Mouse (Mus musculus) lung, postnatal 0 days (tissue): ENCODE results near the gene Ccdc148. TPM values are rescaled to one million over a fixed set of nuclear protein-coding genes. Genes with fewer than 3 reads are reported as not detected.

Source experiments
- ATAC-seq: fragments of 200-750 bp; cut with Nextera tagmentation; 2 replicates; pipeline ENCODE4 v1.8.0; 2017; ENCODE audit warnings: moderate library complexity
- DNase-seq: peaks from one replicate; pipeline ENCODE4 v3.0.0-alpha.2; 2016; ENCODE audit warnings: low spot score
- H3K27ac ChIP-seq: fragments of 300-500 bp; sonication (generic); 2 replicates; pipeline ENCODE4 v1.5.1; 2014; ENCODE audit warnings: antibody characterized with exemption, mild to moderate bottlenecking, low read length, mixed read lengths
- H3K27me3 ChIP-seq: fragments of 300-500 bp; sonication (generic); replicated peaks from 2 replicates; pipeline ENCODE4 v1.6.1; 2014; ENCODE audit warnings: low read length, mixed read lengths; ENCODE audit not compliant: insufficient read depth
- H3K36me3 ChIP-seq: fragments of 300-500 bp; sonication (generic); 2 replicates; pipeline ENCODE4 v1.6.1; 2014; ENCODE audit warnings: low read length, mixed read lengths; ENCODE audit not compliant: insufficient read depth
- H3K4me1 ChIP-seq: fragments of 300-500 bp; sonication (generic); 2 replicates; pipeline ENCODE4 v1.6.1; 2014; ENCODE audit warnings: antibody characterized with exemption, low read depth, low read length, mixed read lengths; ENCODE audit not compliant: insufficient read depth
- H3K4me2 ChIP-seq: fragments of 300-500 bp; sonication (generic); replicated peaks from 2 replicates; pipeline ENCODE4 v1.6.1; 2014; ENCODE audit warnings: low read depth, mild to moderate bottlenecking, low read length, moderate library complexity, mixed read lengths
- H3K4me3 ChIP-seq: fragments of 300-500 bp; sonication (generic); 2 replicates; pipeline ENCODE4 v1.5.1; 2014; ENCODE audit warnings: low read depth, low read length
- H3K9ac ChIP-seq: fragments of 300-500 bp; sonication (generic); replicated peaks from 2 replicates; pipeline ENCODE4 v1.6.1; 2014; ENCODE audit warnings: low read depth, mild to moderate bottlenecking
- H3K9me3 ChIP-seq: fragments of 300-500 bp; sonication (generic); 2 replicates; pipeline ENCODE4 v1.6.1; 2016; ENCODE audit warnings: low read length, mixed read lengths
- CTCF ChIP-seq: IDR thresholded peaks from 2 replicates; pipeline ENCODE4 v1.5.1; 2016; ENCODE audit warnings: antibody characterized with exemption, mild to moderate bottlenecking
- EP300 ChIP-seq: IDR thresholded peaks from 2 replicates; pipeline ENCODE4 v1.6.1; 2016; ENCODE audit warnings: antibody characterized with exemption, mild to moderate bottlenecking, control low read depth
- WGBS: fragments of 180-500 bp; shearing (Covaris S2); extraction: QIAGEN DNeasy Blood & Tissue Kit; methylation state at CpG from one replicate; pipeline ENCODE4 v1.1.7; 2014; 5-methylcytosine and 5-hydroxymethylcytosine counted together
- polyA plus RNA-seq: library from polyadenylated mRNA; unstranded; fragments of >200 nt; fragmentation: Nextera tagmentation; extraction: Ambion mirVana; gene quantifications from 2 replicates; pipeline ENCODE4 v1.2.1, GENCODE M21; 2015

The Ccdc148 gene
- polyA plus RNA-seq, 1 experiment from 2014 or later = 0.68 TPM

DNA sequence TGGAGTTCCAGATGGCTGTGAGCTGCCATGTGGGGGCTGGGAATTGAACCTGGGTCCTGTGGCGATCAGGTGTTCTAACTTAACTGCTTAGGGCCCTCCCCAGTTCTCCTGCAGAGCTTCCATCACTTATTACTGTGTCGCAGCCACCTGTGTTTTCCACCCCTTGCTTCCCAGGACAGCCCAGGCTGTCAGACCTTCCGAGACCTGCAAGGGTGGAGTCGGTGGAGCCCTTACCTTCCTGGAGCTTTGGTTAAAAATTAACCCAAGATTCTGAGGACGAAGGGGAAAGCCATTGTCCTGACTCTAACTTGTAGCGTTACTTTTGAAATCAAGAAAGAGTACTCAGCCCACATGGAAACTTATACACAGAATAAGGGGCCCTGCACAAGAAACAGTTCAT, 15.4 kb upstream of the Ccdc148 start:
- Histone ChIP-seq H3K27ac (no peak overlapping the region), H3K4me1 (peaks cover 12% of the 10 kb centered on the region; the same call in 1 of the 2 replicates), H3K9me3 (no peaks in the 10 kb centered on the region), H3K4me2 (no peak overlapping the region), H3K36me3 (no peaks in the 10 kb centered on the region), H3K27me3 (no peaks in the 10 kb centered on the region), H3K4me3 (no peak overlapping the region), H3K9ac (no peak overlapping the region)
- ATAC-seq (peak; percentile 37), DNase-seq (peak; percentile 41)
- no peak for TF ChIP-seq CTCF
- no peak for TF ChIP-seq EP300
- WGBS = 59% methylated on average over 6 of the region's 6 CpGs

DNA sequence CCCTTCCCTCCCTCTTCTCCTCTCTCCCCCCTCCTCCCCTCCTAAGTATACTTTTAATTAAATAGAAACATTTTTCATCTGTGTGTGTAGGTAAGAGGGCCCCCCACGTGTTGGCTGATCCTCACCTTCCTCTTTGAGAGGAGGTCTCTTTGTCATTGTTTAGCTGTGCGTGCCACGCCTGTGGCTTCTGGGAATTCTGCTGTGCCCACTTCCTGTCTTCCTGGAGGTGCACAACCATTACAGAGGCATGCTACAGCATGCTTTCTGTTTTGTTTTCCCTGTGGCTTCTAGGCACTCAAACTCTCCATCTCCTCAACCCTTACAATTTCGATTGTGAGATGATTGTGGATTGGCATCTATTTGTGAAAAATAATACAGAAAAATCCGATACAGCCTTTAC, 11.1 kb upstream of the Ccdc148 start:
- H3K36me3 ChIP-seq = no peaks in the 10 kb centered on the region
- H3K4me3 ChIP-seq = no peak overlapping the region
- no peak overlapping the region for H3K4me2 ChIP-seq
- TF ChIP-seq EP300 (peak; percentile 91), CTCF (no peak)
- DNase-seq (peak; percentile 43), ATAC-seq (peak; percentile 64)
- H3K9ac ChIP-seq = no peak overlapping the region
- H3K27ac ChIP-seq = peak overlapping the region; percentile 52
- H3K9me3 ChIP-seq = no peaks in the 10 kb centered on the region
- 45% methylated on average over 5 of the region's 5 CpGs for WGBS
- H3K4me1 ChIP-seq = no peaks in the 10 kb centered on the region
- H3K27me3 ChIP-seq = no peaks in the 10 kb centered on the region

DNA sequence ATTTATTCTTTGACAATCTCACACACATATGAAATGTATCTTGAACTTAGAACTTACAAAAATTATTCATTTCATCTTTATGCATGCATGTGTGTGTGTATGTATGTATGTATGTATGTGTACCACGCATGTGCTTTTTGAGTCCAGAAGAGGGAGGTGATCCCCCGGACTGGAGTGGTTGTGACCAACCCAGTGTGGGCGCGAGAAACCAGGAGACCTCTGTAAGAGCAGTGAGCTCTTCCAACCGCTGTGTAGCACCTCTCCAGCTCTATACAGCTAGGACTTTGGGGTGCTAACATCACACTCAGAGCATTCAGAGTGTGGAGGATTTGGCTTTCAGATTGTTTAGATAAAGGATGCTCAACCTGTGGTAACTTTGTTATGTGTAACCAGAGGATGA, 10.1 kb upstream of the Ccdc148 start:
- ATAC-seq (no peak), DNase-seq (no peak)
- H3K36me3 ChIP-seq = no peaks in the 10 kb centered on the region
- H3K4me1 ChIP-seq = no peaks in the 10 kb centered on the region
- TF ChIP-seq EP300 (no peak), CTCF (no peak)
- H3K9me3 ChIP-seq = no peaks in the 10 kb centered on the region
- 0 out of 2 replicates have a peak overlapping the region, but pooled peaks have one; percentile 11 for H3K27ac ChIP-seq
- H3K4me3 ChIP-seq = no peak overlapping the region
- no peak overlapping the region; the same call in 1 of the 2 replicates for H3K4me2 ChIP-seq
- no peak overlapping the region for H3K9ac ChIP-seq
- 59% methylated on average over 5 of the region's 5 CpGs for WGBS
- H3K27me3 ChIP-seq = no peaks in the 10 kb centered on the region

GRCm38 (mm10) chr2:59170208-59170589, 9.7 kb upstream of the Ccdc148 start:
- H3K9me3 ChIP-seq = no peaks in the 10 kb centered on the region
- no peaks in the 10 kb centered on the region for H3K4me1 ChIP-seq
- WGBS = 50% methylated on average over 3 of the region's 3 CpGs
- DNase-seq (peak; percentile 78), ATAC-seq (peak; percentile 84)
- no peak overlapping the region for H3K9ac ChIP-seq
- no peak overlapping the region for H3K27ac ChIP-seq
- no peak overlapping the region; the same call in 1 of the 2 replicates for H3K4me2 ChIP-seq
- H3K36me3 ChIP-seq = no peaks in the 10 kb centered on the region
- TF ChIP-seq CTCF (no peak), EP300 (no peak)
- no peaks in the 10 kb centered on the region for H3K27me3 ChIP-seq
- no peak overlapping the region for H3K4me3 ChIP-seq

DNA sequence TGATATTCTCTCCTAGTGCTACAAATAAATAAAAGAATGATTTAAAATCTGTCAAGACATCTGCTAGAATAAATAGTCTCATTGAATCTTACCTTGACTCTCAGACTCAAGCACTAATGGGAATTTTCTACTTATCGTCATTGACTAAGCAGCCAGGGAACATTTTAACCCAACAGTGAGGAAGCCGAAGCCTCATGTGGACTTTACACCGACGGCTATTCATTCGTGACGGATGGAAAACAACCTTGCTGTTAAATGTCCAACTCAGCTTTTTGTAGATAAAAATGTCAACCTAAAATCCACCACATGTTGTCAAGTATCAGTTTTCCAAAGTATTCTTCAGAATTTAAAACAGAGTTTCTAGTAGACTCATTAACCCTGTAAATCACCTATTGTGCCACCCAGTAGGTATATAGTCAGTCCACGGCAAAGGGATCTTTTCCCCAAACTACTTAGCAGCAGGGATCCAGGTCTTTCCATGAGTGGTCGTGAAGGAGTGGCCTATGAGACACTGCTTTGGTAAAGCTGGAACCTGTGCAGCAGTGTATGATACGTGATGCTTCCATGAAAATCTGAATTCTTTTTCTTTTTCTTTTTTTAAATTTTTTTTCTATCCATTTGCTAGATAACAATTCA, 9.2 kb upstream of the Ccdc148 start:
- Histone ChIP-seq H3K4me2 (no peak overlapping the region), H3K9ac (no peak overlapping the region), H3K9me3 (no peaks in the 10 kb centered on the region), H3K36me3 (no peaks in the 10 kb centered on the region), H3K4me1 (no peaks in the 10 kb centered on the region), H3K4me3 (no peak overlapping the region), H3K27me3 (no peaks in the 10 kb centered on the region), H3K27ac (no peak overlapping the region)
- ATAC-seq = no peak
- 52% methylated on average over 9 of the region's 9 CpGs for WGBS
- DNase-seq = no peak
- TF ChIP-seq EP300 (no peak), CTCF (no peak)

DNA sequence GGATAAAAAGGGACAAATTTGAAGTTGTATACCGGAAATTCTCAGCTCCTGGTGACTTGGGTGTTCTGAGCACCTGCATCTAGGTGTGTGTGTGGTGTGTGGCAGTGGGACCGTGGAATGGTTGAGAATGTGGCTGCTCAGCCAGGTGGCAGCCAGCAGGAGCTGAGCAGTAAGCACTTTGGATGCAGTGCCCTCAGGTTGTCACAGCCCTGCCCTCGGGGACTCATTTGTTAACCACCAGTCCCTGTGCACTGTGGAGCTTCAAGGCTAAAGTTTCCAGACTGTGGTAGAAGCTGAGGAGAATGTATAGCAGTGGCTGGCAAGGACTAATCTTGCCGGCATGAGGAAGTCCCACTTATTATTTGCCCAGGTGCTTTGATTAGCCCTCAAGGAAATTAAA, 7.3 kb upstream of the Ccdc148 start:
- ATAC-seq (peak; percentile 32; the same call in 1 of the 2 replicates), DNase-seq (peak; percentile 38)
- Histone ChIP-seq H3K9me3 (no peaks in the 10 kb centered on the region), H3K9ac (no peak overlapping the region), H3K27me3 (no peaks in the 10 kb centered on the region), H3K4me3 (no peak overlapping the region), H3K27ac (no peak overlapping the region), H3K36me3 (no peaks in the 10 kb centered on the region), H3K4me2 (no peak overlapping the region), H3K4me1 (peaks cover 4% of the 10 kb centered on the region; the same call in 1 of the 2 replicates)
- TF ChIP-seq CTCF (no peak), EP300 (no peak)
- WGBS = 53% methylated on average over 4 of the region's 4 CpGs

DNA sequence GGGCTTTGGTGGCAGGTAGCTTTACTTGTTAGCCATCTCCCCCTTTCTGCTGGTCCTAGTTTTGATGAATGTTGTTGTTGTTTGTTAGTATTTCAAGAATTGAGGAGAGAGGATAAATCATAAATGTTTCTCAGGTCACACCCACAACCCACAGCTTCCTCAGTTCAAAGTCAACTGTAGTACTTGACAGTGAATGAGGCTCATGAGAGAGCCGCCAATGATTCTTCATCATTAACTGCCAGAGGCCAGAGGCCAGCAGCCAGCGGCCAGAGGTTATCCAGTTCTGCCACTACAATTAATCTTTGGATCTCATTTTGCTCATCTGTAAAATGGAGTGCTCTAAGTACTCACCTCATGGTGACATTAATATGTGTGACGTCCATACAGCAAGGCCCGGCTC, 6.5 kb upstream of the Ccdc148 start:
- ATAC-seq (no peak), DNase-seq (no peak)
- no peak overlapping the region for H3K9ac ChIP-seq
- no peak overlapping the region for H3K4me2 ChIP-seq
- no peak overlapping the region for H3K27ac ChIP-seq
- H3K27me3 ChIP-seq = no peaks in the 10 kb centered on the region
- WGBS = 59% methylated on average over 4 of the region's 4 CpGs
- TF ChIP-seq CTCF (no peak), EP300 (no peak)
- H3K4me3 ChIP-seq = no peak overlapping the region
- no peaks in the 10 kb centered on the region for H3K36me3 ChIP-seq
- H3K4me1 ChIP-seq = peaks cover 5% of the 10 kb centered on the region; the same call in 1 of the 2 replicates
- no peaks in the 10 kb centered on the region for H3K9me3 ChIP-seq
